Mouse (Mus musculus): ENCODE measurements around the gene Zfp239.

The Zfp239 gene

GRCm38 (mm10) chr6:117907979-117908355 lies 46.1 kb downstream of the Zfp239 start:
- DNase-seq, result no peak

DNA sequence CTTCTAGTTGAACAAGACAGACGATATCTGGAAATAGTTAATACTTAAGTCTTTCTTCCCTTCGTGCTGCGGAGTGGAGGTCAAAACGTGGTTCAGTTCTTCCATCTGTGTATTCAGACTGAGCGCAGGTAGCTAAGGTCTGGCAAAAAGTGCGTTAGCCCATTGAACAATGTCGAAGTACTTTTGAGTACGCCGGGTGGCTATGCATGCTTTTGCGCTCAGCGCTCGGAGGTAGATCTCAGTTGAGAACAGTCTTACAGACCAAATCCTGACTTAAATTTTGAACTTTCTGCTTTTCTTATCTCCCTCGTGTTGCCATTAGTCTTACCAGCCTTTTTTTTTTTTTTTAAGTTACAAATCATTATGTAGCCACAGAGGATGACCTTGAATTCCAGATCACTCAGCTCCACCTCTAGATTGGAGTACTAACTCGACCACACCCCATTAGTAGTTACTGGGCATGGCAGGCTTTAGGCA lies 46.6 kb downstream of the Zfp239 start:
- DNase-seq, result peak; percentile 40

DNA sequence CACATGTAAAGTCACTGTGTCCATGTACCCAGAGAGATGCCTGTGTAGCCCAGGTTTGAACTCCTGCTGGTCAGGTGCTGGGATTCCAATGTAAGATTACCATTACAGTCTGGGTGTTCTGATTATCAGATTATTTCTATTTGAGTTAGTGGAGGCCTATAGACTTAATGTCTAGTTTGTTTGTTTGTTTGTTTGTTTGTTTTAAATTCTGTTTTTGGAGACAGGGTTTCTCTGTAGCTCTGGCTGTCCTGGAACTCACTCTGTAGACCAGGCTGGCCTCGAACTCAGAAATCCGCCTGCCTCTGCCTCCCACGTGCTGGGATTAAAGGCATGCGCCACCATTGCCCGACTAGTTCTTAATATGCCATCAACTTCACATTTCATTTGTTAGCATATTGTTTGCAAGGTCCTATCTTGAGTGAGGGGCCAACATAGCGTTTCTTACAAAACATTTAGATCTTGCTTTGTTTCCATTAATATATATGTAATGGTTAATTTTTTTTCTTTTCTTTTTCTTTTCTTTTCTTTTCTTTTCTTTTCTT lies 48.3 kb downstream of the Zfp239 start:
- DNase-seq, result no peak

- no peak for DNase-seq
Measured at GRCm38 (mm10) chr6:117914541-117914940, 52.6 kb downstream of the Zfp239 start.

DNA sequence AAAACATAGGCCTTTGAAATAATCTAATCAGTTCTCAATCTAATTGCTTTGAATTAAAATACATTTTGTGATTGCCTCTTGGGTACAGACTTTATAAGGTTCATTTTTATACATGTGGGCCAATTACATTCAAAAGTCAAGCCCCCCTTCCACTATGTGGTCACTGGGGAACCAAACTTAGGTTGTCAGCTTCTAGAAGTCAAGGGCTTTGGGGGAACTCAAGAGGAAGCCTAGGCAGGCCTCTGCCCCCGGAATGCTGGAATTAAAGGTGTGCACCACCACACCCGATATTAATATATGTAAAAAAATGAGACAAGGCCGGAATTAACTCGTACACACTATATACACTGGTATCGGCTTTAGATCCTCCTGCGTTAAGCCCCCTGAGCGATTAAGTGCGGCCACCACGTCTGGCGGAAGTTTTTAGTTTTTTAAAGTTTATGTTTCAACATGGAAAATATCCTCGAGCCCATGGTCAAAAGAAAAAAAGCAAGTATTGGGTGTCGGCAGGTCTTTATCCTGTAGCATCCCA lies 54.4 kb downstream of the Zfp239 start:
- no peak for DNase-seq

DNA sequence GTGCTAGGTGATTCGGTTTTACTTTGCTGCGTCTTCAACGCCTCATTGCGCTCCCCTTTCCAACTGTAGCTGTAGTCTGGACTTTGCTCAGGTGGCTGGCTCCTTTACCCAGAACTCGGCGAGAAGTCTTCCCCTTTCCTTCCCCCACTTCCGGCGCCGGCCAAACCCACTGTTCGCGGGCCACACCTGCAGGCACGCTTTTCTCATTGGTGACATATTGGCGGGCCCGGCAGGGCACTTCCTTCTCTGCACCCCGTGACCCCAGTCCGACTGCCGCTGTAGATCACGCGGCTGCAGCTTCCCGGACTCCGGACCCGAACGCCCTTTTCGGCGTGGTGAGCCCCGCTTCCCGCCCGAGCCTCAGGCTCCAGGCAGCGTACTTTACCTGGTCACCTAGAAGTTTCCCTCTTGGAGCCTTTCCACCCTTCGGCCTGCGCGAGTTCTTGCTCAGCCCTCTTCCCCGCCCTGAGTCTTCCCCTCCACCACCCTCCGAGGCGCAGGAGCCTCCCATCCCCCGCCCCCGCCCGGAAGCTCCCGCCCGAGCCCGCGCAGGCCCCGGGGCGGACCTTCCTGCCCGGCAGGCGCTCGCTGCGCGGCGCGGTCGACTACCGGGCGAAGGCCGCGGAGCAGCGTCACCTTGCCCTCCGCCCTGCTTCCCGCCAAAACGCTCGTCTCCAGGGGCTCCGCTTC lies 55.0 kb downstream of the Zfp239 start:
- DNase-seq, result peak; percentile 93

DNA sequence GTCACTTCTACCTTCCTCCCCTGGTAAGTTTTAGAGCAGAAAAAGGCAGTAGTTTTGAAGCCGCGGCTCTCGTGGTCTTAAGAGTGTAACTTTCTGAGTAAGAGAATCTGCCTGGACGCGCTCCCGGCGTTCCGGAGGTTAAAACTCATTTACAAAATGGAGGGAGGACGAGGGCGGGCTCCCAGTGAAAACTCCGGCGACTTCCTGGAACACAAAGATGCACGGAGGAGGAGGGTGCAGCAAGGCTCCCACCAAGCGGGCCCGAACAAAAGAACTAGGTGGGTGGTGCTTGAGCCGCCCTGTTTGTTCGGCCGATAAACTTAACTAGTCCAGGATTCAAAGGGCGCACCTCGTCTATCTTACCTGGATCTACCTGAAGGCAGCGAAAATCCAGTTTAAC lies 55.7 kb downstream of the Zfp239 start:
- DNase-seq, result peak; percentile 84

- no peak for DNase-seq
Measured at GRCm38 (mm10) chr6:117918043-117918442, 56.1 kb downstream of the Zfp239 start.

DNA sequence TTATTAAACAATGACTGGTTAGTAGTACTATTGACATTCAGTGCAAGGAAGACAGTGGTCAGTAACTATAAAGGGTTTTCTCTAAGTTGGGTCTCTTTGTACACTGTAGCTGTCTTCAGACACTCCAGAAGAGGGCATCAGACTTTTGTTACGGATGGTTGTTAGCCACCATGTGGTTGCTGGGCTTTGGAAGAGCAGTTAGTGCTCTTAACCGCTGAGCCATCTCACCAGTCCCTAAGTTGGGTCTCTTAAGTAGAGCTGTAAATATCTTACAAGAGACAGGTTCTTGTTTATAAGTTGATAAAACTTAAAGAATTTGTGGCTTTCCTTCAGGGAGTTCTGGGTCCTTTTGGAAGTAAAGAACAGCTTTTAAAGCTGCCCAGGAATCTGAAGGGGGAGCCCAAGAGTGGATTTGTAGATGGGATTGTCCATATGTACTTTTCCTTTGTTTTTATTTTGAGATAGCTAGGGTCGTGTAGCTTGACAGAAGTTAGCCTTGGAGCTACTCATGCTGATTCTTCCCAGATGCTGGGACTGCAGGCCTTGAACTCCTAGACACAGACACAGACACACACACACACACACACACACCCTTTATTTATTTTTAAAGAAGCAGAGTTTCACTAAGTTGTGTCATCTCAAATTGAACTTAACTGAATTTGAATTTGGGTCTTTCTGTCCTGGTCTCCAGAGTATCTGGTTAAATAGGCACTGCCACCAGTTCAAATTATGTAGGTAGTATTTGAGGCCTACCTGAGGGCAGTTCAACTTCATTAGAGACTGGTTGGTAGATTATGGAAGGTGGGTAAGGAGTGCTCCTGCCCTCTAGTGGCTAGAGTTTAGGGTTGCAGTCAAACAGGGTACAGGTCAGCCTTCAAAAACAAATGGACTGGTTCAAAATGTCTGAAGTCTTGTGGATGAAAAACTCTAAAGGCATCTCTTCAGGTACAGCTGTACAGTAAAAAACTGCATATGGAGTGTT lies 59.0 kb downstream of the Zfp239 start:
- peak; percentile 47 for DNase-seq

GRCm38 (mm10) chr6:117922041-117922440 lies 60.1 kb downstream of the Zfp239 start:
- DNase-seq, result no peak
